Mouse (Mus musculus) MEL (cell line): ENCODE results near the gene Olfr547. TPM values are rescaled to one million over a fixed set of nuclear protein-coding genes. Genes with fewer than 3 reads are reported as not detected.

ENCODE experiments used
- DNase-seq: peaks from one replicate; pipeline ENCODE4 v3.0.0; 2011; ENCODE audit warnings: low read depth, low spot score
- H3K27ac ChIP-seq: 2 replicates; pipeline ENCODE4 v1.5.1; 2012; ENCODE audit warnings: low read depth, mild to moderate bottlenecking, control low read depth, low read length, moderate library complexity; ENCODE audit not compliant: control insufficient read depth
- H3K27me3 ChIP-seq, 2 experiments: fragments of 150-350 bp in 1 of 2; sonication (generic) in 1 of 2; 2 replicates each; pipeline ENCODE4 v1.6.1; 2012; ENCODE audit warnings: low read length in 2 of 2, mild to moderate bottlenecking in 2 of 2, improper control_type of control experiment in 1 of 2, moderate library complexity in 1 of 2; ENCODE audit not compliant: insufficient read depth in 2 of 2, control insufficient read depth in 1 of 2
- H3K36me3 ChIP-seq, 2 experiments: 2 replicates each; pipeline ENCODE4 v1.6.1; 2012 to 2014; ENCODE audit warnings: low read length in 2 of 2, improper control_type of control experiment in 1 of 2, inconsistent platforms in 1 of 2, mild to moderate bottlenecking in 1 of 2; ENCODE audit not compliant: insufficient read depth in 2 of 2, control insufficient read depth in 1 of 2
- H3K4me1 ChIP-seq, 2 experiments: fragments of 150-350 bp in 1 of 2; sonication (generic) in 1 of 2; 2 replicates each; pipeline ENCODE4 v1.6.1; 2012; ENCODE audit warnings: low read length in 2 of 2, improper control_type of control experiment in 1 of 2, mild to moderate bottlenecking in 1 of 2; ENCODE audit not compliant: insufficient read depth in 2 of 2, control insufficient read depth in 1 of 2
- H3K4me3 ChIP-seq, 2 experiments: fragments of 150-350 bp in 1 of 2; sonication (generic) in 1 of 2; 2 replicates each; pipeline ENCODE4 v1.5.1; 2012; ENCODE audit warnings: low read depth in 2 of 2, low read length in 2 of 2, mild to moderate bottlenecking in 2 of 2, moderate library complexity in 2 of 2, control low read depth in 1 of 2, improper control_type of control experiment in 1 of 2; ENCODE audit not compliant: control insufficient read depth in 1 of 2, insufficient read depth in 1 of 2
- H3K79me2 ChIP-seq: 2 replicates; pipeline ENCODE4 v1.6.1; 2012; ENCODE audit warnings: mild to moderate bottlenecking, low read length, moderate library complexity; ENCODE audit not compliant: control insufficient read depth, poor library complexity, insufficient read depth
- H3K9ac ChIP-seq: 2 replicates; pipeline ENCODE4 v1.6.1; 2012; ENCODE audit warnings: low read depth, mild to moderate bottlenecking, control low read depth, low read length, moderate library complexity; ENCODE audit not compliant: control insufficient read depth, poor library complexity, severe bottlenecking
- H3K9me3 ChIP-seq: fragments of 150-350 bp; sonication (generic); replicated peaks from 2 replicates; pipeline ENCODE4 v1.6.1; 2012; ENCODE audit warnings: mild to moderate bottlenecking, low read length, improper control_type of control experiment, moderate library complexity; ENCODE audit not compliant: insufficient read depth
- CHD1 ChIP-seq: IDR thresholded peaks from 2 replicates; pipeline ENCODE4 v1.6.1; 2012; ENCODE audit warnings: low read depth, mild to moderate bottlenecking, inconsistent platforms, low read length, improper control_type of control experiment
- CHD2 ChIP-seq: IDR thresholded peaks from 2 replicates; pipeline ENCODE4 v1.6.1; 2011; ENCODE audit warnings: low read length, improper control_type of control experiment
- CTCF ChIP-seq, 3 experiments: IDR thresholded peaks in 2 of 3; conservative IDR thresholded peaks in 1 of 3; 2 replicates each; pipeline ENCODE4 v1.5.1; 2011 to 2012; ENCODE audit warnings: low read length in 3 of 3, low read depth in 2 of 3, mild to moderate bottlenecking in 2 of 3, improper control_type of control experiment in 1 of 3, inconsistent platforms in 1 of 3, mixed read lengths in 1 of 3, moderate library complexity in 1 of 3; ENCODE audit not compliant: control insufficient read depth in 1 of 3, insufficient read depth in 1 of 3, poor library complexity in 1 of 3, severe bottlenecking in 1 of 3
- EP300 ChIP-seq, 2 experiments: IDR thresholded peaks; 2 replicates each; pipeline ENCODE4 v1.6.1; 2011; ENCODE audit warnings: improper control_type of control experiment in 2 of 2, low read length in 2 of 2, low read depth in 1 of 2, mild to moderate bottlenecking in 1 of 2
- ETS1 ChIP-seq: IDR thresholded peaks from 2 replicates; pipeline ENCODE4 v1.6.1; 2012; ENCODE audit warnings: low read depth, mild to moderate bottlenecking, inconsistent platforms, low read length, improper control_type of control experiment, moderate library complexity
- HCFC1 ChIP-seq: IDR thresholded peaks from 2 replicates; pipeline ENCODE4 v1.6.1; 2012; ENCODE audit warnings: low read depth, mild to moderate bottlenecking, inconsistent platforms, low read length, improper control_type of control experiment, moderate library complexity
- KAT2A ChIP-seq: conservative IDR thresholded peaks from 2 replicates; pipeline ENCODE4 v1.6.1; 2012; ENCODE audit warnings: low read depth, low read length, improper control_type of control experiment, inconsistent platforms
- MAFK ChIP-seq: IDR thresholded peaks from 2 replicates; pipeline ENCODE4 v1.6.1; 2011; ENCODE audit warnings: low read depth, mild to moderate bottlenecking, low read length, improper control_type of control experiment, borderline replicate concordance
- MAX ChIP-seq: IDR thresholded peaks from 2 replicates; pipeline ENCODE4 v1.6.1; 2011; ENCODE audit warnings: low read length, improper control_type of control experiment
- MAZ ChIP-seq: IDR thresholded peaks from 2 replicates; pipeline ENCODE4 v1.6.1; 2012; ENCODE audit warnings: low read depth, mild to moderate bottlenecking, inconsistent platforms, low read length, improper control_type of control experiment
- MXI1 ChIP-seq: IDR thresholded peaks from 2 replicates; pipeline ENCODE4 v1.6.1; 2011; ENCODE audit warnings: mild to moderate bottlenecking, low read depth, low read length, improper control_type of control experiment
- MYB ChIP-seq: IDR thresholded peaks from 2 replicates; pipeline ENCODE4 v1.6.1; 2011; ENCODE audit warnings: mild to moderate bottlenecking, low read depth, low read length, improper control_type of control experiment
- MYC ChIP-seq: IDR thresholded peaks from 2 replicates; pipeline ENCODE4 v1.6.1; 2011; ENCODE audit warnings: low read depth, mild to moderate bottlenecking, low read length, improper control_type of control experiment, moderate library complexity
- NELFE ChIP-seq: IDR thresholded peaks from 2 replicates; pipeline ENCODE4 v1.6.1; 2011; ENCODE audit warnings: low read depth, low read length, improper control_type of control experiment
- POLR2A ChIP-seq, 2 experiments: IDR thresholded peaks; 2 replicates each; pipeline ENCODE4 v1.6.1; 2011 to 2012; ENCODE audit warnings: low read length in 2 of 2, mild to moderate bottlenecking in 2 of 2, control low read depth in 1 of 2, improper control_type of control experiment in 1 of 2, low read depth in 1 of 2, moderate library complexity in 1 of 2; ENCODE audit not compliant: control insufficient read depth in 1 of 2, insufficient read depth in 1 of 2, poor library complexity in 1 of 2
- POLR2AphosphoS2 ChIP-seq: IDR thresholded peaks from 2 replicates; pipeline ENCODE4 v1.6.1; 2011; ENCODE audit warnings: low read length, improper control_type of control experiment
- POLR2AphosphoS5 ChIP-seq: IDR thresholded peaks from 2 replicates; pipeline ENCODE4 v1.6.1; 2012; ENCODE audit warnings: low read depth, borderline replicate concordance, mild to moderate bottlenecking, inconsistent platforms, low read length, moderate library complexity, mixed read lengths
- RCOR1 ChIP-seq: IDR thresholded peaks from 2 replicates; pipeline ENCODE4 v1.6.1; 2012; ENCODE audit warnings: low read depth, mild to moderate bottlenecking, inconsistent platforms, low read length, improper control_type of control experiment
- TAL1 ChIP-seq: IDR thresholded peaks from 2 replicates; pipeline ENCODE4 v1.6.1; 2012; ENCODE audit warnings: mild to moderate bottlenecking, inconsistent platforms, low read length, moderate library complexity, mixed read lengths
- TCF12 ChIP-seq: IDR thresholded peaks from 2 replicates; pipeline ENCODE4 v1.6.1; 2014; ENCODE audit warnings: low read depth, mild to moderate bottlenecking, inconsistent platforms, low read length, improper control_type of control experiment, moderate library complexity
- UBTF ChIP-seq: IDR thresholded peaks from 2 replicates; pipeline ENCODE4 v1.6.1; 2012; ENCODE audit warnings: low read depth, mild to moderate bottlenecking, inconsistent platforms, low read length, improper control_type of control experiment, moderate library complexity, borderline replicate concordance; ENCODE audit not compliant: insufficient read depth
- USF1 ChIP-seq: IDR thresholded peaks from 2 replicates; pipeline ENCODE4 v1.6.1; 2014; ENCODE audit warnings: low read depth, mild to moderate bottlenecking, inconsistent platforms, low read length, improper control_type of control experiment, moderate library complexity
- USF2 ChIP-seq, 2 experiments: IDR thresholded peaks; 2 replicates each; pipeline ENCODE4 v1.6.1; 2011 to 2012; ENCODE audit warnings: improper control_type of control experiment in 2 of 2, low read length in 2 of 2, borderline replicate concordance in 1 of 2, inconsistent platforms in 1 of 2, low read depth in 1 of 2, mild to moderate bottlenecking in 1 of 2; ENCODE audit not compliant: insufficient read depth in 1 of 2
- ZC3H11A ChIP-seq: IDR thresholded peaks from 2 replicates; pipeline ENCODE4 v1.6.1; 2012; ENCODE audit warnings: low read depth, mild to moderate bottlenecking, inconsistent platforms, low read length, improper control_type of control experiment
- ZKSCAN1 ChIP-seq: IDR thresholded peaks from 2 replicates; pipeline ENCODE4 v1.6.1; 2012; ENCODE audit warnings: low read depth, mild to moderate bottlenecking, inconsistent platforms, low read length, improper control_type of control experiment, moderate library complexity
- ZMIZ1 ChIP-seq: IDR thresholded peaks from 2 replicates; pipeline ENCODE4 v1.6.1; 2012; ENCODE audit warnings: low read depth, mild to moderate bottlenecking, inconsistent platforms, low read length, improper control_type of control experiment, moderate library complexity
- ZNF384 ChIP-seq: IDR thresholded peaks from 2 replicates; pipeline ENCODE4 v1.6.1; 2012; ENCODE audit warnings: low read depth, mild to moderate bottlenecking, inconsistent platforms, low read length, improper control_type of control experiment
- polyA plus RNA-seq, 2 experiments: library from polyadenylated mRNA; stranded (reverse) in 1 of 2; unstranded in 1 of 2; fragments of >175 nt in 1 of 2; fragments of >200 nt in 1 of 2; gene quantifications; 2 replicates each; pipeline versions ENCODE4 v1.2.1 to v1.2.4; 2012; ENCODE audit warnings: low replicate concordance in 2 of 2, low read depth in 1 of 2; ENCODE audit not compliant: insufficient read length in 2 of 2, insufficient read depth in 1 of 2, missing spikeins in 1 of 2
- total RNA-seq: library from RNA; depleted of rRNA; stranded (reverse); fragments of 300-350 nt; gene quantifications from 2 replicates; pipeline ENCODE4 v1.2.3, GENCODE M21; 2012

Olfr547 gene
- total and polyA plus RNA-seq, 3 experiments, result not detected

- Histone ChIP-seq H3K4me1 (peaks cover 2 to 11% of the 10 kb centered on the region in 2 experiments; a peak in 3 of 4 replicates), H3K27ac (no peak overlapping the region), H3K36me3 (peaks cover 0 to 6% of the 10 kb centered on the region in 2 experiments; a peak in 1 of 4 replicates), H3K79me2 (peaks cover 1% of the 10 kb centered on the region; the same call in 1 of the 2 replicates), H3K27me3 (peaks cover 5 to 6% of the 10 kb centered on the region in 2 experiments; a peak in 3 of 4 replicates), H3K9me3 (no peaks in the 10 kb centered on the region), H3K4me3 (no peak overlapping the region), H3K9ac (no peak overlapping the region)
- TF ChIP-seq ZNF384, result no peak
- no peak for TF ChIP-seq EP300 (IDR thresholded peaks at IDR 0.05; ENCODE audit: low read depth in 1 of 2, low read length in 2 of 2)
- no peak for TF ChIP-seq UBTF
- no peak for TF ChIP-seq MYB
- TF ChIP-seq MXI1, result no peak
- TF ChIP-seq CHD1, result no peak
- no peak for TF ChIP-seq HCFC1
- no peak for TF ChIP-seq CHD2
- no peak for TF ChIP-seq TAL1
- no peak for TF ChIP-seq ZKSCAN1
- TF ChIP-seq CTCF (IDR thresholded peaks at IDR 0.05 in 2 of 3, conservative IDR thresholded peaks at IDR 0.05 in 1 of 3; ENCODE audit: control insufficient read depth in 1 of 3, insufficient read depth in 1 of 3, low read depth in 2 of 3, low read length in 3 of 3, poor library complexity in 1 of 3, severe bottlenecking in 1 of 3), result no peak
- TF ChIP-seq KAT2A, result no peak
- no peak for TF ChIP-seq USF1
- TF ChIP-seq ETS1, result no peak
- no peak for TF ChIP-seq MAZ
- no peak for TF ChIP-seq TCF12
- TF ChIP-seq NELFE, result no peak
- TF ChIP-seq POLR2A (IDR thresholded peaks at IDR 0.05; ENCODE audit: control insufficient read depth in 1 of 2, insufficient read depth in 1 of 2, low read depth in 1 of 2, low read length in 2 of 2, poor library complexity in 1 of 2), result no peak
- no peak for TF ChIP-seq POLR2AphosphoS2
- no peak for TF ChIP-seq ZMIZ1
- no peak for DNase-seq
These were observed 18.1 kb upstream of the Olfr547 start for GRCm38 (mm10) chr7:102516261-102517050.

GRCm38 (mm10) chr7:102517051-102517335 lies 17.6 kb upstream of the Olfr547 start:
- Histone ChIP-seq H3K27me3 (peaks cover 5 to 6% of the 10 kb centered on the region in 2 experiments; a peak in 3 of 4 replicates), H3K27ac (no peak overlapping the region), H3K79me2 (peaks cover 1% of the 10 kb centered on the region; the same call in 1 of the 2 replicates), H3K9me3 (no peaks in the 10 kb centered on the region), H3K36me3 (peaks cover 0 to 6% of the 10 kb centered on the region in 2 experiments; a peak in 1 of 4 replicates), H3K9ac (no peak overlapping the region), H3K4me1 (peaks cover 2 to 11% of the 10 kb centered on the region in 2 experiments; a peak in 3 of 4 replicates), H3K4me3 (no peak overlapping the region)
- TF ChIP-seq ZC3H11A, result no peak
- TF ChIP-seq USF1, result no peak
- no peak for TF ChIP-seq RCOR1
- no peak for TF ChIP-seq POLR2AphosphoS5
- TF ChIP-seq CHD2, result no peak
- TF ChIP-seq ZMIZ1, result no peak
- TF ChIP-seq HCFC1, result no peak
- no peak for TF ChIP-seq ZKSCAN1
- no peak for TF ChIP-seq MYB
- no peak for TF ChIP-seq ETS1
- no peak for TF ChIP-seq MAX
- no peak for TF ChIP-seq UBTF
- no peak for TF ChIP-seq TCF12
- no peak for TF ChIP-seq TAL1
- TF ChIP-seq USF2 (IDR thresholded peaks at IDR 0.05; ENCODE audit: borderline replicate concordance in 1 of 2, insufficient read depth in 1 of 2, low read depth in 1 of 2, low read length in 2 of 2), result no peak
- no peak for TF ChIP-seq MYC
- TF ChIP-seq MAFK, result no peak
- no peak for DNase-seq
